Mouse (Mus musculus) small intestine, adult 2 months (tissue): Measurements from ENCODE around the gene Slc5a9. TPM values are rescaled to one million over a fixed set of nuclear protein-coding genes. Genes with fewer than 3 reads are reported as not detected.
"Not testable (repeated sequence)": the region's sequence is repeated elsewhere in the genome, so short reads cannot be mapped to it uniquely, and the experiment has no call there.

Experiments used
- H3K27ac ChIP-seq: fragments of 200-500 bp; 2 replicates; pipeline ENCODE4 v1.5.1; 2012; ENCODE audit warnings: low read depth, low read length, control low read depth, inconsistent platforms; ENCODE audit not compliant: insufficient read depth
- H3K27me3 ChIP-seq: fragments of 200-500 bp; 2 replicates; pipeline ENCODE4 v1.6.1; 2012; ENCODE audit warnings: mild to moderate bottlenecking, moderate library complexity, low read length, inconsistent platforms; ENCODE audit not compliant: control insufficient read depth, insufficient read depth
- H3K36me3 ChIP-seq: fragments of 200-500 bp; 2 replicates; pipeline ENCODE4 v1.6.1; 2012; ENCODE audit warnings: mild to moderate bottlenecking, low read length, control low read depth, inconsistent platforms; ENCODE audit not compliant: control insufficient read depth, insufficient read depth
- H3K4me1 ChIP-seq: fragments of 200-500 bp; 2 replicates; pipeline ENCODE4 v1.6.1; 2012; ENCODE audit warnings: low read length, inconsistent platforms, mixed read lengths; ENCODE audit not compliant: control insufficient read depth, insufficient read depth, insufficient read length
- H3K4me3 ChIP-seq: fragments of 200-500 bp; 2 replicates; pipeline ENCODE4 v1.5.1; 2012; ENCODE audit warnings: low read depth, mild to moderate bottlenecking, control low read depth, inconsistent platforms, low read length, moderate library complexity
- CTCF ChIP-seq: fragments of 200-500 bp; IDR thresholded peaks from 2 replicates; pipeline ENCODE4 v1.5.1; 2012; ENCODE audit warnings: low read depth, mild to moderate bottlenecking, control low read depth, inconsistent platforms, low read length, moderate library complexity, mixed read lengths; ENCODE audit not compliant: insufficient replicate concordance, insufficient read length; ENCODE audit errors: extremely low read depth
- POLR2A ChIP-seq: fragments of 200-500 bp; IDR thresholded peaks from 2 replicates; pipeline ENCODE4 v1.6.1; 2012; ENCODE audit warnings: low read depth, mild to moderate bottlenecking, control low read depth, inconsistent platforms, low read length, moderate library complexity
- WGBS: fragments of 180-500 bp; shearing (Covaris S2); methylation state at CpG from one replicate; pipeline ENCODE4 v1.1.7; 2018; 5-methylcytosine and 5-hydroxymethylcytosine counted together
- polyA plus RNA-seq: library from polyadenylated mRNA; depleted of rRNA; stranded (reverse); fragments of >200 nt; gene quantifications from 2 replicates; pipeline ENCODE4 v1.2.3, GENCODE M21; 2012; rRNA removed

Gene Slc5a9
- polyA plus RNA-seq = 16.7 and 47.7 TPM in 2 replicates

GRCm38 (mm10) chr4:111902775-111903174, at the start of gene Slc5a9:
Gene Slc5a9, minus strand, starts transcription at chr4:111902918.
- no peak for TF ChIP-seq POLR2A
- TF ChIP-seq CTCF = no peak
- no peaks in the 10 kb centered on the region for H3K27me3 ChIP-seq
- H3K36me3 ChIP-seq = no peaks in the 10 kb centered on the region
- H3K4me3 ChIP-seq = no peak within 1 kb of the TSS
- peaks cover 13% of the 10 kb centered on the region; the same call in 1 of the 2 replicates for H3K4me1 ChIP-seq
- no peak within 1 kb of the TSS for H3K27ac ChIP-seq

GRCm38 (mm10) chr4:111919092-111919491, 16.4 kb upstream of the Slc5a9 start, which contains the start of gene Skint8:
Gene Skint8, plus strand, starts transcription at chr4:111919392.
- 79% methylated on average over 1 of the region's 1 CpGs for WGBS
- Histone ChIP-seq H3K36me3 (no peaks in the 10 kb centered on the region), H3K27me3 (no peaks in the 10 kb centered on the region), H3K4me1 (no peaks in the 10 kb centered on the region), H3K27ac (no peak within 1 kb of the TSS), H3K4me3 (no peak within 1 kb of the TSS)
- no peak for TF ChIP-seq CTCF
- no peak for TF ChIP-seq POLR2A

GRCm38 (mm10) chr4:111907926-111908325, 5.2 kb upstream of the Slc5a9 start:
- WGBS = 13% methylated on average over 2 of the region's 2 CpGs
- no peak overlapping the region for H3K4me3 ChIP-seq
- TF ChIP-seq POLR2A (no peak), CTCF (no peak)
- no peaks in the 10 kb centered on the region for H3K36me3 ChIP-seq
- H3K27ac ChIP-seq = no peak overlapping the region
- H3K27me3 ChIP-seq = no peaks in the 10 kb centered on the region
- no peaks in the 10 kb centered on the region for H3K4me1 ChIP-seq

GRCm38 (mm10) chr4:111901473-111901872, 1.2 kb downstream of the Slc5a9 start:
- Histone ChIP-seq H3K4me3 (no peak overlapping the region), H3K27ac (peak overlapping the region; percentile 40), H3K36me3 (no peaks in the 10 kb centered on the region), H3K27me3 (no peaks in the 10 kb centered on the region), H3K4me1 (peaks cover 15% of the 10 kb centered on the region; the same call in 1 of the 2 replicates)
- WGBS = 20% methylated on average over 1 of the region's 1 CpGs
- TF ChIP-seq CTCF = no peak
- no peak for TF ChIP-seq POLR2A

DNA sequence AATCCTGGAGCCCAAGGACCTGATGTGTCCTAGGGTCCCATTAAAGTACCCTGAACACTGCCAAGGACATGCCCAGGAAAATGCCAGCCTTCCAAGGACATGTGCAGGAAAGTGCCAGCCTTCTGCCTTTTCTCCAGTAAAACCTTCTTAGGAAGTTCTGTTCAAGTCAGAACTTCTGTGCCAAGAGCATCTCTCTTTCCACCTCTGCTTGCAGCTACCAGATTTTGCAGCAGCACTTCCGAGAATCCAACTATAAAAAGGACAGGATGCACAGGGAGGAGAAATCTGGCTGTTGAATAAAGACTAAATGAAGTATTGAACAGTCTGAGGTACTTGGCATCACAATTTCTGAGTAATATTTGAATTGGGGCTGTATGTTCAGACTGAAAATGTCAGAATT, 2.2 kb downstream of the Slc5a9 start:
- not testable (repeated sequence) for H3K27ac ChIP-seq
- 76% methylated on average over 1 of the region's 1 CpGs for WGBS
- H3K4me1 ChIP-seq = peaks cover 15% of the 10 kb centered on the region; the same call in 1 of the 2 replicates

DNA sequence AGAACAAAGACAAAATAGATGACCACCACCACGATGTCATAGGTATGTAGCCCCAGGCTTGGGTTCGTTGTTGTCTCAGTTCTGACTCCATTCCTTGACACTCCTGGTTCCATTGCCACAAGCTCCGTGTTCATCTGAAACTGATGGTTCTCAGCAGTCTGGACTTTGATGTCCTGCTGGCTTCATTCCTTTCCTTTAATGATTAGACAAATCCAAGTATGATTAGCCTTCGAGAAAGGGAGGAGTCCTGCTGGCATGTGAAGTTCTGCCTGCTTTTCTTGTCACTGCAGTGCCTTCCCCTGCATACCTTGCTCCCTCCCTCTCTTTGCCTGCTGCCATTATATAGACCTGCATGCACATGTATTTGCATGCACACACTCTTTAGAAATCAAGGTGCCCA, 4.2 kb downstream of the Slc5a9 start:
- no peak overlapping the region for H3K4me3 ChIP-seq
- H3K4me1 ChIP-seq = peaks cover 15% of the 10 kb centered on the region; the same call in 1 of the 2 replicates
- TF ChIP-seq POLR2A (no peak), CTCF (no peak)
- WGBS = 32% methylated on average over 4 of the region's 4 CpGs
- peak overlapping the region; percentile 95 for H3K27ac ChIP-seq
- H3K27me3 ChIP-seq = no peaks in the 10 kb centered on the region
- peaks cover 2% of the 10 kb centered on the region; the same call in 1 of the 2 replicates for H3K36me3 ChIP-seq

More for the DNA sequence above, 2.2 kb downstream of the Slc5a9 start:
- not testable (repeated sequence) for H3K36me3 ChIP-seq, H3K4me3 ChIP-seq, H3K27me3 ChIP-seq

GRCm38 (mm10) chr4:111897755-111898154, 5.0 kb downstream of the Slc5a9 start:
- TF ChIP-seq POLR2A (no peak), CTCF (no peak)
- Histone ChIP-seq H3K27me3 (no peaks in the 10 kb centered on the region), H3K36me3 (peaks cover 3% of the 10 kb centered on the region; the same call in 1 of the 2 replicates), H3K27ac (peak overlapping the region; percentile 95), H3K4me3 (peak overlapping the region; percentile 18; the same call in 1 of the 2 replicates), H3K4me1 (peaks cover 16% of the 10 kb centered on the region; the same call in 1 of the 2 replicates)
- 5% methylated on average over 1 of the region's 1 CpGs for WGBS
